Mouse (Mus musculus) frontal cortex, postnatal 14 days (tissue): Measurements from ENCODE around the gene Pcgf1.

ENCODE experiments used
- DNase-seq, 2 experiments: peaks; one replicate each; pipeline ENCODE4 v3.0.0; 2022; ENCODE audit warnings: low spot score in 2 of 2

Pcgf1 gene

GRCm38 (mm10) chr6:83065995-83066394, 11.7 kb upstream of the Pcgf1 start:
- no peak for DNase-seq

- no peak for DNase-seq
Observed at GRCm38 (mm10) chr6:83066441-83066840, 11.2 kb upstream of the Pcgf1 start.

- DNase-seq: no peak
Observed at GRCm38 (mm10) chr6:83068221-83068620, 9.4 kb upstream of the Pcgf1 start.

GRCm38 (mm10) chr6:83068706-83069487, 8.8 kb upstream of the Pcgf1 start:
- DNase-seq: no peak

GRCm38 (mm10) chr6:83069488-83070246, 8.0 kb upstream of the Pcgf1 start:
- DNase-seq: no peak

GRCm38 (mm10) chr6:83070247-83070310, 7.6 kb upstream of the Pcgf1 start, which contains the start of gene Tlx2:
Gene Tlx2, minus strand, starts transcription at chr6:83070293.
- no peak for DNase-seq

GRCm38 (mm10) chr6:83070311-83071219, 7.1 kb upstream of the Pcgf1 start:
- no peak for DNase-seq

- DNase-seq: no peak
Observed at GRCm38 (mm10) chr6:83071220-83071619, 6.4 kb upstream of the Pcgf1 start.

- no peak for DNase-seq
Observed at GRCm38 (mm10) chr6:83074979-83075378, 2.7 kb upstream of the Pcgf1 start.

GRCm38 (mm10) chr6:83078324-83078858, 722 bp downstream of the Pcgf1 start:
- peak; percentile 96 to 100 for DNase-seq

GRCm38 (mm10) chr6:83080210-83080609, 2.5 kb downstream of the Pcgf1 start:
- no peak for DNase-seq

GRCm38 (mm10) chr6:83083497-83083896, 5.8 kb downstream of the Pcgf1 start:
- no peak for DNase-seq

GRCm38 (mm10) chr6:83084477-83084876, 6.8 kb downstream of the Pcgf1 start:
- DNase-seq: no peak

GRCm38 (mm10) chr6:83086121-83087035, 8.7 kb downstream of the Pcgf1 start, which contains the start of gene Lbx2:
Gene Lbx2, plus strand, starts transcription at chr6:83086367.
- DNase-seq: no peak

- DNase-seq: no peak
Observed at GRCm38 (mm10) chr6:83087205-83087925, 9.7 kb downstream of the Pcgf1 start.

- no peak for DNase-seq
Observed at GRCm38 (mm10) chr6:83087926-83088260, 10.2 kb downstream of the Pcgf1 start.

- no peak for DNase-seq
Observed at GRCm38 (mm10) chr6:83092416-83093127, 14.9 kb downstream of the Pcgf1 start.

- DNase-seq: no peak
Observed at GRCm38 (mm10) chr6:83095968-83096367, 18.3 kb downstream of the Pcgf1 start.

GRCm38 (mm10) chr6:83098411-83098810, 20.7 kb downstream of the Pcgf1 start:
- no peak for DNase-seq

GRCm38 (mm10) chr6:83101316-83101687, 23.6 kb downstream of the Pcgf1 start, which contains the start of the genes Ccdc142 and Gm42688:
Gene Ccdc142, plus strand, starts transcription at chr6:83101601.
Gene Gm42688, plus strand, starts transcription at chr6:83101617.
- DNase-seq: peak; percentile 84 to 87
